Mouse (Mus musculus) frontal cortex, postnatal 25 days (tissue): ENCODE results near the gene Sucla2.
"Not testable (repeated sequence)": the region's sequence is repeated elsewhere in the genome, so short reads cannot be mapped to it uniquely, and the experiment has no call there.

Experiments used
- DNase-seq, 2 experiments: peaks; one replicate each; pipeline ENCODE4 v3.0.0; 2022; ENCODE audit warnings: low spot score in 2 of 2

Gene Sucla2

GRCm38 (mm10) chr14:73608668-73609481, 83.8 kb downstream of the Sucla2 start:
- no peak for DNase-seq

- not testable (repeated sequence) for DNase-seq
These were observed 89.8 kb downstream of the Sucla2 start for GRCm38 (mm10) chr14:73614961-73615360.

GRCm38 (mm10) chr14:73620880-73621279, 95.8 kb downstream of the Sucla2 start:
- DNase-seq, result no peak

- DNase-seq, result no peak
These were observed 97.9 kb downstream of the Sucla2 start for GRCm38 (mm10) chr14:73622988-73623387.

- DNase-seq, result no peak
These were observed 100.3 kb downstream of the Sucla2 start for GRCm38 (mm10) chr14:73625469-73625868.

GRCm38 (mm10) chr14:73631511-73631910, 106.4 kb downstream of the Sucla2 start:
- DNase-seq, result no peak

GRCm38 (mm10) chr14:73632648-73633263, 107.6 kb downstream of the Sucla2 start:
- DNase-seq, result peak in 1 of 2 experiments; percentile 11

- DNase-seq, result no peak
These were observed 109.2 kb downstream of the Sucla2 start for GRCm38 (mm10) chr14:73634356-73634755.

GRCm38 (mm10) chr14:73637460-73637859, 112.3 kb downstream of the Sucla2 start:
- DNase-seq, result no peak
